Mouse (Mus musculus) adrenal gland, postnatal 10 days (tissue): ENCODE results near the gene Armc9. TPM values are rescaled to one million over a fixed set of nuclear protein-coding genes. Genes with fewer than 3 reads are reported as not detected.

Source experiments
- DNase-seq: peaks from one replicate; pipeline ENCODE4 v3.0.0; 2021; ENCODE audit warnings: mixed read lengths
- total RNA-seq, 2 experiments: library from RNA; stranded (reverse); gene quantifications; 2 replicates each; pipeline ENCODE4 v1.2.3; 2021

Gene Armc9
- total RNA-seq, 2 experiments from 2014 or later = 7.9 to 10.9 TPM

- no peak for DNase-seq
These were observed 70.6 kb downstream of the Armc9 start for GRCm38 (mm10) chr1:86225195-86225594.

GRCm38 (mm10) chr1:86228653-86229052 is 74.1 kb downstream of the Armc9 start:
- no peak for DNase-seq

- no peak for DNase-seq
These were observed 74.7 kb downstream of the Armc9 start for GRCm38 (mm10) chr1:86229184-86229829.

GRCm38 (mm10) chr1:86232631-86233030 is 78.1 kb downstream of the Armc9 start:
- DNase-seq = no peak

DNA sequence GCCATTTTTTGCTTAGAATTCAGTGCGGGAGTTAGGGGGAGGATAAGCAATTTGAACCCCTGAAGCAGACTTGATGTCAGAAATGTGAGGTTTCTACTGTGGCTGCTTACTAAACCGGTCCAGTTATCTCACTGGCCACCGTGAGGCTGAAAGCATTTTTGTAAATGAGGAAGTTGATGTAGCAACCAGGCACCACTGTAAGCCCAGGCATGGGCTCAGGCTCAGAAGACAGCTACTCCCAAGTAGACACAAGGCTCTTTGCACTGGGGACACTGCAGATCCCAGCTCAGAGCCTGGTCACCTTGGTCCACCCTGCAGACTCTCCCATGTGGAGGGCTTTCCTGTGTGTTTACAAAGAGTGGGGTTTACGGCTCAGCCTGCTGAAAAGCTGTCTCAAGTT is 79.2 kb downstream of the Armc9 start:
- DNase-seq = no peak

GRCm38 (mm10) chr1:86235118-86235517 is 80.5 kb downstream of the Armc9 start:
- DNase-seq = no peak

- DNase-seq = peak; percentile 56
These were observed 81.9 kb downstream of the Armc9 start for GRCm38 (mm10) chr1:86236442-86236841.

GRCm38 (mm10) chr1:86239010-86239409 is 84.4 kb downstream of the Armc9 start:
- no peak for DNase-seq

- DNase-seq = no peak
These were observed 85.3 kb downstream of the Armc9 start for GRCm38 (mm10) chr1:86239871-86240270.

- DNase-seq = no peak
These were observed 86.4 kb downstream of the Armc9 start for GRCm38 (mm10) chr1:86240959-86241358.

DNA sequence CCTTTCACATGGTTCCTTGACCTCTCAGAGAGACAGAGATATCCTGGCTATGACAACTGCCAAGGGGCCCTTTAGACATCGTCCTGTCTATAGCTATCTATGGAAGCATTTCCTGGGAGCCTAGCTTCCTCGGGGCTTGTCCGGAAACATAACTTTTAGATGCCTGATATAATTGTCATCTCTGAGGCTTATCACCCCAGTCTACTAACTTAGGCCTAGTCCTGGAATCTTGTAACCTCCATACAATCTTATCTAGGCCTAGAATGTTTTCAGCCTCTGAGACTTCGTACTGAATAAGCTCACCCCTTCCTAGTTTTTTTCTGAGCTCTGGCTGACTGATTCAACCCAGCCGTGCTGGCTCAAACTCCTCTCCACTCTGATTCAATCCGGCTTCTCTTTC is 88.9 kb downstream of the Armc9 start:
- no peak for DNase-seq

GRCm38 (mm10) chr1:86245301-86246085 is 90.9 kb downstream of the Armc9 start:
- DNase-seq = no peak

DNA sequence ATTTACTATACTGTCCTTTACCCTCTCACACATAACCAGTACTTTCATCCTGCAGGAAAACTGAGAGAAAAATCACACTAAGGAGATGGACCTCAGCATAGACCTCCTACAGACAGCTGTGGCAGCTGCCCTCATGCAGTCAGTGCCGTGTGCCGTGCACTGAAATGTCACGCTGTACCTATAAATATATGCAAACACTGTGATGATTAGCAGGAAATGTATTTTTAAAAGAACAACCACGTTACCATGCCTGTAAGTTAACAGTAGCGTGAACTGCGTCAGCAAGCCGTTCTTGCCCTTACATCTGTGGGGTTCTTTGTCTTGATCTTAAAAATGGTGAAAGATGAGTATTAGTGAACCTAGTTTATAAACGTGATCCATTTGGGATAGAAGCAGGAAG is 98.8 kb downstream of the Armc9 start:
- DNase-seq = no peak

DNA sequence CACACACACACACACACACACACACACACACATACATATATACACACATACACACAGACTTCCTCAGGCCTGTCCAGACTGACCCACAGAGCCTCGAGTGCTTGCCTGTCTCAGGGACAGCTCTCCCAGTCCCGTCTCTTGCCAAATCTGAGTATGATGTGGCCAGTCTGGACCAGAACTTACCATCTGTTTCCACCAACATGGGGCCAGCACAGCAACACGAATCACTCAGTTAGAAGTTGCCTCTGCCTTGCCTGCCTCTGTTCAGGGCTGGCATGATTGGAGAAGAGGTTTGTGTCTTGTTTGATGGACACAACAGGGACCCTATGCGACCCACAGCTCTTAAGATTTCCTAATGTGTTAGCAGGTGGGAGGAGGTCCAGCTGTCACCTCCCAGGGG is 101.7 kb downstream of the Armc9 start:
- DNase-seq = no peak

DNA sequence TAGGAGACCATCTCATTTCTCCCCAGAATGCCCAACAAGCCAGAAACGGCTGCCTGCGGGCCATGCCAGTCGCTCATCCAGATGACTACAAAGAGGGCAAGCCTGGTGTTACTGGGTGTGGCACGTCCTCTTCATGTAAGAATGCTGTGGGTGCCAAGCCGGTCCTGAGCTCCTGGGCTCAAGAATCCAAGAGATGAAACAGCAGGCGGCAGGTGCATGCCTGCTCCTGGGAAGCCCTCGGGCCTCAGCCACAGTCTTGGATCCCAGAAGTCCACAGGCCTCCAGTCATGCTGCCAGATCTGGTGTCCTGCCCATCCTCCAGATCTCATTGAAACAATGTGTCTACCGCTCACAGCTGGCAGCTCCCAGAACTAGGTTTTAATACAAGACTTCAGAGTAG is 102.6 kb downstream of the Armc9 start:
- DNase-seq = no peak

DNA sequence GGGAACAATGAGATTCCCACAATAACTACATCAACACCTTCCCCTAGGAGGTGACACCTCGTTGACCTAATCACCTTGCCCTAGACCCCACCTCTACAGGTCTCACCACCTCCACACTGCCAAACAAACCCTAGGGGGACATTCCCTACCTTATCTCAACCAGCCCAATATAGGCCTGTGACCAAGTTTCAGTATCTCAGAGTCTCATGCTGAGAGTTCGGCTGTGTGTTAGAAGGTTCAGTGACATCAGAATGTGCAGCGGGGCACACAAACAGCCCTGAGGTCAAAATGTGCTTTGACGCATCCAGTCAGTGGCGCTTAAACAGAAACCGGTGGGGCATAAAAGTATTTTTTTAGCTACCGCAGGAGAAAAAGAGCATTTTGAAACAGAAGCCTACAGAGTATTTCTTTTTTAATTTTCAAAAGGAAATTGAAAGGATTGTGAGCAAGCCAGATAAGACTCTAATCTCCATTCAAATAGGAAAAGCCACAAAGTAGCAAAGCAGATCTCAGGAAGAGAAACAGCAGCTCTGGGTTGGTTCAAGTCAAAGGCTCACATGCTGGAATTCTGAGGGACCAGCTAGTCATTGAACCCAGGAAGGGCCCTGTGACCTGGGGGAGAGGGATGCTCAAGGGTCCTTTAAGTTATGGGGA is 103.7 kb downstream of the Armc9 start:
- no peak for DNase-seq

GRCm38 (mm10) chr1:86263564-86264339 is 109.2 kb downstream of the Armc9 start:
- no peak for DNase-seq

DNA sequence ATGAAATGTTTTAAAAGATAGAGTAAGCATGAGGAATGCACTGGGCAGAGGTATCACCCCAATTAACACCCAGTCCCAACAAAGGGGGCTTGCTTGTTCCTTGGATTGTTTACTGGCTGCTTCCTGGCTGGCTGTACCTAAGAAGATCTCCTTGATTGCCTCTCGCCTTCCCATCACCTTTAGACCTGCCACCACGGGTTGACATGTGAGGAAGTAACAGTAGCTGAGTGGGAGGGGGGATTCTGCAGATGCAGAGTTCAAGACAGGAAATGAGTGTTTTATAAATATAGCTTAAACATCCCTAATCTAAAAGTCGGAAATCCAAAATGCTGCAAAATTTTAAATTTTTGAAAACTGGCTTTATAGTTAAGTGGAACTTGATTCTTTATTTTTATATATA is 110.5 kb downstream of the Armc9 start:
- no peak for DNase-seq

GRCm38 (mm10) chr1:86268492-86269189 is 114.1 kb downstream of the Armc9 start:
- no peak for DNase-seq

DNA sequence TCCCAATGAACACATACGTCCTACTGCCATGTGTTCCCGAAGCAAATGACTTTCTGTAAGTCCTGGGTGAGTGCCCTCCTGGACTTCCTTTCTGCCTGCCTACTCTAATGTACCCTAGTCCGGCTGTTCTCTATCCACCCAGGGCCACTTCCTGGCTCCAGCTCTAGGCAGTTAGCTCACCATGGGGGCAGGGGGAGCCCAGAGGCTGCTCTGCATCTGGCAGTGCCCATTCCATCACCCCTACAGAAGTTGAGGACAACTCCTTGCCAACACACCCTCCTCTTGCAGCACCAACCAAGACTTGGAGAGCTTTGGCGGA is 114.6 kb downstream of the Armc9 start:
- no peak for DNase-seq

DNA sequence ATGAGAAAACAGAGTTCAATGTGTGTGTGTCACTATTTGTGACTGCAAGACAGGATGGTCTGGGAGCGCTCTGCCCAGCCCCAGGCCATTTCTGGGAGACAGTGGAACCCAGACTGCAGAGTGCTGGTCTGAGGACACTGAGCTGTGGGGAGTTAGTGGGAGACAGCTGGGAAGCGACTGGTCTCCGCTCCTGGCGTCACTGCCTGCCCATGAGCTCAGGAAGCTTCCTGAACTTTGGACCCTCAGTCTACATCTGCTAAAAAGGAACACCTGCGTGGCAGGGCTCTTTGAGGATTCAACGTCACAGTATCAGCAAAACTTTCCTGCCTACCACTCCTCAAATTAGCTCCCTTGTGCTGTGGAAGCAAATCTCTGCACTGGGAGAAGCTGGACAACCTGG is 117.1 kb downstream of the Armc9 start:
- no peak for DNase-seq

DNA sequence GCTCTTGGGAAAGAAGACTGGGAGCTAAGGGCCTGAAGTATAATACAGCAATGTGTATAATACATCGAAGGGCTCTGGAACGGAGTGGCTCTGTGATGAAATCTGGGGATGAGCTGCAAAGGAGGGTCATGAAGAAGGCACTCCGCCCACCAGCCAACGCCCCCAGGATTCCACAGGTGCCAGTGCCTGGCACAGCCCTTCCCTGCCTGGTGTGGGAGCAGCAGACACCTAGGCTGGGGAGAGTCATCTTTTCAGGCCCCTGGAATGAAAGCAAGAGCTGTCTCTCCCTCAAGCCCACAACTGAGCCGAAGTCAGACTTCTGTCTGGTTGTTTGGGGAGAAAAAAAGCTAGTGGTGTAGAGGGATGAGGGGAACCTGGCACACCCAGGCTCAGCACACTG is 122.5 kb downstream of the Armc9 start:
- DNase-seq = no peak
